Mouse (Mus musculus) c-Kit-negative CD71-positive TER-119-positive erythroid progenitor cells, embryonic 14.5 days (primary cell): Measurements from ENCODE around the gene Parg.

ENCODE experiments used
- DNase-seq: peaks from one replicate; pipeline ENCODE4 v3.0.0-alpha.2; 2013; ENCODE audit warnings: low read depth, low spot score

Gene Parg

DNA sequence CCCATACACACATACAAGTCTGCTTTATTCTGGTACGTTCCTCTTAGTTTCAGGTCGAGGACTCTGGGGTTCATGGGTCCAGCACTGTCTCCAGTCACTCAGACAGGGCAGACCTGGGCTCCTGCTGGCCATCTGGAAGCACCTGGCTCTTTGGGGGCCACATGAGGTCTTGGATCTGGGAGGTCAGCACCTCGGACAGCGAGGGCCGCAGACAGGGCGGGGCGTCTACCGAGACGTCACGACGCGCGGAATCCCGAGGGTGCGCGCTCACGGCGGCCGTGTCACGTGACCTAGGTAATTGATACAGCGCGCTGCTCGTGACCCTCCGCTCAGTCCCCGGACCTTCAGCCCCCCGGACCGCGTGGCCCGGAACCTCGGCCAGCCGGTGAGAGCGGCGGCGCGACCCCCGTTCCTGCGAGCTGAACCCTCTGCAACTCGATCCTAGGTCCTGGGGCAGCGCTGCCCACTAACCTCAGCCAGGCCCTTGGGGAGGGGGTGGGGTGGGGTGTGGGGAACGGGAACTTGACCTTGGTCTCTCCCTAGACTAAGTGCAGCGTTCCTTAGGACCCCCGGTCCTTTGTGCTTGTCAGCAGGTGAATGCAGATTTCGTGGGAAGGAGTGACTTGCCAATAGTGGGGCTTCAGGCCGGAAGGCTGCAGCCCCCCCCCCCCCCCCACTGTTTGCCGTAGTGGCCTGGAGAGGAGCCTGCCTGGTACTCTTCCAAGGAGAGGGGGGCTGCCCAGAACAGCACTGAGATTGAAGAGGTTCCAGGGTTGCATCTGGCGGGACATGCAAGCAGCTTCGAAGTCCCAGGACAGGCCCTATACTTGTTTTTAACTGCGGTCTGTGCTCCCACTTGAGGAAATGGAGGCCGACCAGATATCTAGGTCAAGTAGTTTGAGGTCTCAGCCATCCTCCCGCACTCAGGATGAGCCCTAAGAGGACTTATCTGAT lies 120.3 kb downstream of the Parg start, which contains the start of gene Ogdhl:
Gene Ogdhl, plus strand, starts transcription at position 288 of the 954 bp plus-strand sequence.
- DNase-seq, result no peak

DNA sequence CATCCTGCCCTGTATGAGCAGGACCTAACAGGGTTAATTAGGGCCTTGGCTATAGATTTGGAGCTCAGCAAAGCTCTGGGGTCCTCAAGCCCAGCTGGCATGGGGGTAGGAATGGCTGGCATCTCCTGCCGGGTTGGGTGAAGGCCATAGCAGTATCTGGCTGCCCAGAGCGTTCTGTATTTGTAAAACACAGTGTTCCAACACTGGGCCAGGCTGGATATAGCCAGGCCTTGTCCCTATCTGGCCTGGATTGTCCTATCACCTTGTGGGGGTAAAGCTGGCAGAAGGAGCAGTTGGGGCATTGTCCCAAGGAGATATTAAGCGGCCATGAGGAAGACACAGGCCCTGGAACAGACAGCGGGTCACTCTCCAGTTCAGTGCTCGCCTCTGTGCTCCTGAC lies 121.5 kb downstream of the Parg start:
- DNase-seq, result no peak

DNA sequence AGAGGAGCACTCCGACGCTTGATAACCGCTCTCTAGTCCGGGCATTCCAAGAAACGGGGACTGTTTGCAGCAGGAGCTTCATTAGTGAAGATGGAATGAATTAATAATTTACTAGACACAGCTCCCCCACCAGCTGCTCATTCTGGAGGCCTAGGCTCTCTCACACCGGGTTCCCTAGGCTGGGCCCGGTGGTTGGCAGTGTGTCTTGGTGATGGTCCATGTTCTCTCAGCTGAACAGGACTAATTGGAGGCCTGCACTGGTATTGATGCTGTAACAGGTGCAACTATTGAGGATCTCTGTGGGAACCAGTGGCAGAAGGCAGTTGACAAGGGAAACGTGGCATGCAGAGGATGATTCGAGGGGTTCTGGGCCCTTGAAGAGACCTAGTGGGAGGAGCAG lies 125.6 kb downstream of the Parg start:
- no peak for DNase-seq

DNA sequence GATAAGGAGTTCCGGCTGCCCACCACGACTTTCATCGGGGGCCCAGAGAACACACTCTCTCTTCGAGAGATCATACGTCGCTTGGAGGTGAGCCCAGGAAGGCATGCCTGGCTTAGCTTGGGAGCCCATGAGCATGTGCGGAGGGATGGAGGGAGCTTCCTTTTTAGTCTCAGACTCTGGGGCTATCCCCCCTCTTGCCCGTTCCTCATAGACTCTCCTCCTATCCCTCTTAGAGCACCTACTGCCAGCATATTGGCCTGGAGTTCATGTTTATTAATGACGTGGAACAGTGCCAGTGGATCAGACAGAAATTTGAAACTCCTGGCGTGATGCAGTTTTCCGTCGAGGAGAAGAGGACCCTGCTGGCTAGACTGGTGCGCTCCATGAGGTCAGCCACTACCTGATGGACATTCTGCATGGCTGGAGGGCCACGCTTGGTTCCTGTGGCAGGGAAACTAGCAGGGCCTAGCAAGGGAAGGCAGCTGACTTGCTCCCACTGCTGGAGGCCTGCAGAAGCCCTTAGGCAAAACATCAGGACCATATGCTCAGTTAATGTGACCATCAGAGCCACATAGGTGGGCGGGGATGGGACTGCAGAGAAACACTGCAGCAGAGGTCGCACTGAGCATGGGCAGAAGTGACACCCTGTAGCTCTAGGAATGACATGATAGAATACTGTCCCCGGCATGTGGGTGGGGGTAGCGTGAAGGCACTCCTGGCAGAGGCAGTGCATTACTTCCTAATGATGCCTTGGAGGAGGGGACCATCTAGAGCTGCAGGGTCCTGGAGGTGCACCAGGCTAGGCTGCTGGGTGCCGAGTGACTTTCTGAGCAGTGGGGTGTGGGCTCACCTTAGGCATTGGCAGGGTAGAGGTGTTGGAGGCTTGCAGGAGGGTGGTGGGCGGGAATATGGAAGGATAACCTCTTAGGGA lies 131.0 kb downstream of the Parg start:
- no peak for DNase-seq

DNA sequence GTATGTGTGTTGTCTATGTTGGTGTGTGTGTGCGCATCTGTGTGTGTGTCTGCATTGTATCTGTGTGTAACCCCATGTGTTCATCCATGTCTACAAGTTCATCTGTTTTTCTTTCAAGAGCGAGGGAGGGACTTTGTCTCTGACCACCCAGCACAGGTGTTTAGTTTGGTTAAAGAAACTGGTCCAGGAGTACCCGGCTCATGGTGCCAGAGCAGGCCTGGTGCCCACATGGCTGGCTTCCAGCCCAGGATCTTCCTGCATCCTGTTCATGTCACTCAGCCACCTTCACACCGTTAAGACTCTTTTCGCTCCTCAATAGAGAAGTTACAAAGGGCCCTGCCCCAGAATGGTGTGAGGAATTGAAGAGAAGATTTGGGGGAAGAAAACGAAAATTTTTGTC lies 134.3 kb downstream of the Parg start:
- DNase-seq, result no peak

DNA sequence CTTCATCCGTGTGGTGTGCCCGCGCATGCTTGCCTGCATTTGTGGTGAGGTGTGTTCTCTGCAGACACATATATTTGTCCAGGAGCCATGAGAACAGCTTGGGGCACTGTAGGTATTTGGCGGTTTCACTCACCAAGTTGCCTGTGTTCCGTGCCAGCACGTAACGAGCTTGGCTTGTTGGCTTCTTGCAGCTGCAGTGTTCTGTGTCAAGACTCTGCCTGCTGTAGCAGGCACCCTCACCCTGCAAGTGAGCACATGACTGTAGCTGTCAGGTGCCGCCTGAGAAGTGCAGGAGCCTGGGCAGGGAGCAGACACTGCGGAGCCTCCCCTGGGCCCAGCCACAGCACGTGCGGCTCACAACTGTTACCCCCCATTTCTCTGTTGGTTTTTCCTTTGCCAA lies 134.8 kb downstream of the Parg start:
- DNase-seq, result no peak

DNA sequence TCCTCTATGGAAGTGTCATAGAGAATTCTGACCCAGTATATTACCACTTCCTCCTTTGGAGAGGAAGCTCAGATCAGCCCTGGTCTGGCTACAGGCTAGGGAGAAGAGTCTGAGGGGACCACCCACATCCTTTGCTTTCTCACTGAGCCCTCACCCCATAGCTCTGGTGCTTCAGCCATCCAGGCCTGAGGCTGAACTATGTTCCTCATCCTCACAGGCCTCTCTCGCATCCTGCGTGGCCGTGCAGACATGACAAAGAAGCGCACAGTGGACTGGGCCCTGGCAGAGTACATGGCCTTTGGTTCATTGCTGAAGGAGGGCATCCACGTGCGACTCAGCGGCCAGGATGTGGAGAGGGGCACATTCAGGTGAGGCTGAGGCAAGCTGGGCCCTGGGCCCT lies 140.1 kb downstream of the Parg start:
- no peak for DNase-seq

DNA sequence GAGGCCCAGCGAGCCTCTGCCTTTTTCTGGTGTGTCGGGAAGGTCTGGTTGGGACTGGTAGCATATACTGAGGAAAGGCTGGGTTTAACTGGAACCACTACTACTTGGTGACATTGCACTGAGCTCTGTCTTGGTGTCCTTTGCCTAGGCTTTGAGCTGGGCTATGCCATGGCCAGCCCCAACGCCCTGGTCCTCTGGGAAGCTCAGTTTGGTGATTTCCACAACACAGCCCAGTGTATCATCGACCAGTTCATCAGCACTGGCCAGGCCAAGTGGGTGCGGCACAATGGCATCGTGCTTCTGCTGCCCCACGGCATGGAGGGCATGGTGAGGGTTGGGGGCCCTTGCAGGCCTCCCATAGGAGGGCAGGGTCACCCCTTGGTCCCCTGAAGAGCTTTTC lies 142.4 kb downstream of the Parg start:
- no peak for DNase-seq

DNA sequence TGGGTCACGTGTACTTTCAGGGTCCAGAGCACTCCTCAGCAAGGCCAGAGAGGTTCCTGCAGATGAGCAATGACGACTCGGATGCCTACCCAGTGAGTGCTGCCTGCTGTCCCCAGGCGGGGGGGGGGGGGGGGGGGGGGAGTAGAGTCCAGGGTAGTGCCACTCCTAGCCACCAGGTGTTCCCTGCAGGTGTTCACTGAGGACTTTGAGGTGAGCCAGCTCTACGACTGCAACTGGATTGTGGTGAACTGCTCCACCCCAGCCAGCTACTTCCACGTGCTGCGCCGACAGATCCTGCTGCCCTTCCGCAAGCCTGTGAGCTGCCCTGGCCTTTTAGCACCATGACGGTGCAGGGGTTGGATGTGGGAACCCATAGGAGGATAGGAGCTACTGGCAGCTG lies 142.9 kb downstream of the Parg start:
- no peak for DNase-seq
